Mouse (Mus musculus) heart, postnatal 4 days (tissue): ENCODE results near the gene Otor. TPM values are rescaled to one million over a fixed set of nuclear protein-coding genes. Genes with fewer than 3 reads are reported as not detected.

Experiments used
- DNase-seq: peaks from one replicate; pipeline ENCODE4 v3.0.0; 2021
- total RNA-seq, 2 experiments: library from RNA; stranded (reverse); gene quantifications; 2 replicates each; pipeline ENCODE4 v1.2.3; 2021

The Otor gene
- not detected for total RNA-seq

GRCm38 (mm10) chr2:143078198-143078851, at the start of gene Otor:
TSS of gene Otor (plus strand) at chr2:143078473.
- no peak for DNase-seq

- no peak for DNase-seq
Observed at GRCm38 (mm10) chr2:143031283-143031682, 47.0 kb upstream of the Otor start.

- DNase-seq: no peak
Observed at GRCm38 (mm10) chr2:143032378-143033255, 45.7 kb upstream of the Otor start.

- no peak for DNase-seq
Observed at GRCm38 (mm10) chr2:143034350-143035085, 43.8 kb upstream of the Otor start.

- DNase-seq: no peak
Observed at GRCm38 (mm10) chr2:143035086-143035593, 43.1 kb upstream of the Otor start.

- no peak for DNase-seq
Observed at GRCm38 (mm10) chr2:143041596-143041995, 36.7 kb upstream of the Otor start.

- DNase-seq: no peak
Observed at GRCm38 (mm10) chr2:143055251-143055650, 23.0 kb upstream of the Otor start.

- no peak for DNase-seq
Observed at GRCm38 (mm10) chr2:143056736-143057135, 21.5 kb upstream of the Otor start.

GRCm38 (mm10) chr2:143062432-143062811, 15.9 kb upstream of the Otor start:
- DNase-seq: no peak

- DNase-seq: peak; percentile 94
Observed at GRCm38 (mm10) chr2:143062812-143063792, 15.2 kb upstream of the Otor start, which contains the start of gene Snrpb2. TSS of gene Snrpb2 (plus strand) at chr2:143063039.

- DNase-seq: no peak
Observed at GRCm38 (mm10) chr2:143065914-143066313, 12.4 kb upstream of the Otor start.

- no peak for DNase-seq
Observed at GRCm38 (mm10) chr2:143081693-143082092, 3.4 kb downstream of the Otor start.

GRCm38 (mm10) chr2:143084852-143085397, 6.7 kb downstream of the Otor start:
- DNase-seq: no peak

- no peak for DNase-seq
Observed at GRCm38 (mm10) chr2:143089866-143090265, 11.6 kb downstream of the Otor start.

GRCm38 (mm10) chr2:143093726-143094125, 15.5 kb downstream of the Otor start:
- DNase-seq: peak; percentile 70

- DNase-seq: no peak
Observed at GRCm38 (mm10) chr2:143094761-143095160, 16.5 kb downstream of the Otor start.

- no peak for DNase-seq
Observed at GRCm38 (mm10) chr2:143097170-143097569, 18.9 kb downstream of the Otor start.

- DNase-seq: no peak
Observed at GRCm38 (mm10) chr2:143113859-143114258, 35.6 kb downstream of the Otor start.

- DNase-seq: no peak
Observed at GRCm38 (mm10) chr2:143114716-143115115, 36.4 kb downstream of the Otor start.

- peak; percentile 14 for DNase-seq
Observed at GRCm38 (mm10) chr2:143117453-143117852, 39.2 kb downstream of the Otor start.

GRCm38 (mm10) chr2:143118221-143118620, 39.9 kb downstream of the Otor start:
- no peak for DNase-seq
